Comparison of ENCODE assay signal across 8 mouse cellular contexts in the genomic region with DNA sequence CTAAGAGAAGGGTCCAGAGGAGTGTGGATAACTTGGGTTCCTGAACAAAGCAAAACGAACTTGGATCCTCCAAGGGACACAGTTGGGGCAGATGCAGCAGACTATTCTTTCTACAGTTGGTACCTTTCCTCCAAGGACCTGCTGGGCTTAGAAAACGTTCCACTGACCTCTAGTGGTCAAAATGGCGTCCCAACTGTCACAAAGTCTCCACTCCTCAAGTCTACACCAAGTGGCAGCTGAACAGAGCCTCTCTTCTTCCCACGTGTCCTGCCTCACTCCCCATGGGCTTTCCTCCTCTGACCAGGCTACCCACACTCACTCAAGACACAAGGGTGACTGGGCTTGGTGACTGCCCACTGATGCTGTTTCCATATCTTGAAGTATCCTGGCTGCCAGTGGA.
DNase-seq lines count a peak whose midpoint lies in the region; ATAC-seq and TF ChIP-seq lines count a peak whose summit lies in the region.

No protein-coding gene starts in this region.

- H3K79me2 ChIP-seq in CH12.LX (replicated peaks; ENCODE audit: control insufficient read depth, extremely low read depth, insufficient read depth, poor library complexity, severe bottlenecking), result no peaks in the 10 kb centered on the region

- 15% methylated on average over 4 of the region's 4 CpGs for WGBS in hindbrain, embryonic 14.5 days
- 10% methylated on average over 4 of the region's 4 CpGs for WGBS in hindbrain, embryonic 13.5 days
- WGBS in intestine, embryonic 16.5 days, result 10% methylated on average over 4 of the region's 4 CpGs

- DNase-seq in hindbrain, embryonic 14.5 days (ENCODE audit: low spot score), result peak; percentile 56
- peak; percentile 67 for DNase-seq in CH12.LX (ENCODE audit: extremely low read depth)
- DNase-seq in adrenal gland, postnatal 14 days, result peak; percentile 46
- DNase-seq in yolk sac, embryonic 10.5 days (ENCODE audit: low spot score), result no peak
- no peak for DNase-seq in gastrocnemius, postnatal 36 days

- H3K4me1 ChIP-seq in hindbrain, embryonic 14.5 days (replicated peaks; ENCODE audit: control insufficient read depth, insufficient read depth, low read length), result 0 out of 2 replicates have a peak, but pooled peaks cover 4% of the 10 kb centered on the region
- peaks cover 10% of the 10 kb centered on the region; the same call in 1 of the 2 replicates for H3K4me1 ChIP-seq in hindbrain, embryonic 13.5 days (replicated peaks)
- no peaks in the 10 kb centered on the region; a peak in 2 of 4 replicates for H3K4me1 ChIP-seq in CH12.LX (ENCODE audit: control insufficient read depth in 1 of 2, insufficient read depth in 2 of 2)
- H3K4me1 ChIP-seq in intestine, embryonic 16.5 days (ENCODE audit: control insufficient read depth, insufficient read depth, low read length), result peaks cover 13% of the 10 kb centered on the region

- H3K4me2 ChIP-seq in hindbrain, embryonic 14.5 days (replicated peaks), result no peak overlapping the region
- H3K4me2 ChIP-seq in hindbrain, embryonic 13.5 days, result no peak overlapping the region
- no peak overlapping the region for H3K4me2 ChIP-seq in CH12.LX (ENCODE audit: insufficient read depth, low read depth, poor library complexity, severe bottlenecking)
- no peak overlapping the region for H3K4me2 ChIP-seq in intestine, embryonic 16.5 days (ENCODE audit: low read depth, low read length)

- dilution Hi-C loops in CH12.LX (cut with MboI; ENCODE audit: extremely low pct_ligation_motif_present, extremely low pct_unique_long_range_greater_than_20kb, low sequenced_read_pairs), result no loop called here

- no peak for TF ChIP-seq POLR2A in CH12.LX (IDR thresholded peaks at IDR 0.05; ENCODE audit: low read depth, low read length)

- no peak for TF ChIP-seq EP300 in CH12.LX (IDR thresholded peaks at IDR 0.05; ENCODE audit: low read length)

- H3K36me3 ChIP-seq in hindbrain, embryonic 14.5 days (replicated peaks; ENCODE audit: control insufficient read depth, insufficient read depth), result no peaks in the 10 kb centered on the region
- no peaks in the 10 kb centered on the region for H3K36me3 ChIP-seq in hindbrain, embryonic 13.5 days
- H3K36me3 ChIP-seq in CH12.LX (replicated peaks in 1 of 2; ENCODE audit: control insufficient read depth in 1 of 2, insufficient read depth in 1 of 2, low read length in 1 of 2), result no peaks in the 10 kb centered on the region
- H3K36me3 ChIP-seq in intestine, embryonic 16.5 days (ENCODE audit: control insufficient read depth, insufficient read depth, low read length), result no peaks in the 10 kb centered on the region

- H3K9ac ChIP-seq in hindbrain, embryonic 14.5 days, result no peak overlapping the region
- no peak overlapping the region for H3K9ac ChIP-seq in hindbrain, embryonic 13.5 days
- H3K9ac ChIP-seq in CH12.LX (ENCODE audit: insufficient read depth, low read depth), result no peak overlapping the region
- no peak overlapping the region for H3K9ac ChIP-seq in intestine, embryonic 16.5 days (ENCODE audit: low read depth, low read length)

- no peak overlapping the region for H3K27ac ChIP-seq in hindbrain, embryonic 14.5 days
- H3K27ac ChIP-seq in hindbrain, embryonic 13.5 days, result no peak overlapping the region
- H3K27ac ChIP-seq in CH12.LX (ENCODE audit: insufficient read depth, low read depth), result no peak overlapping the region
- H3K27ac ChIP-seq in intestine, embryonic 16.5 days (ENCODE audit: low read length), result no peak overlapping the region

- no peak overlapping the region for H3K4me3 ChIP-seq in hindbrain, embryonic 14.5 days (replicated peaks; ENCODE audit: low read length)
- H3K4me3 ChIP-seq in hindbrain, embryonic 13.5 days, result no peak overlapping the region
- no peak overlapping the region for H3K4me3 ChIP-seq in CH12.LX (replicated peaks in 1 of 3; ENCODE audit: low read depth in 2 of 3, low read length in 2 of 3, poor library complexity in 1 of 3)
- H3K4me3 ChIP-seq in intestine, embryonic 16.5 days (ENCODE audit: low read length), result no peak overlapping the region

- ATAC-seq in hindbrain, embryonic 14.5 days (ENCODE audit: low FRiP score), result no peak
- no peak for ATAC-seq in hindbrain, embryonic 13.5 days (ENCODE audit: low FRiP score)
- ATAC-seq in intestine, embryonic 16.5 days, result 0 out of 2 replicates have a peak, but pooled peaks have one; percentile 20
- ATAC-seq in megakaryocyte, adult 5-6 weeks (ENCODE audit: poor library complexity, severe bottlenecking), result peak; percentile 70

- TF ChIP-seq RAD21 in CH12.LX (IDR thresholded peaks at IDR 0.05; ENCODE audit: low read depth, low read length), result peak; percentile 95

- TF ChIP-seq CTCF in CH12.LX (conservative IDR thresholded peaks at IDR 0.05 in 1 of 2, IDR thresholded peaks at IDR 0.05 in 1 of 2; ENCODE audit: low read depth in 2 of 2, low read length in 2 of 2), result peak; percentile 61 to 92

- intact Hi-C loops in gastrocnemius, postnatal 36 days (cut with DNase I), result loop anchor here (5.0 kb wide), 2 partner anchors 52 to 232 kb away; no protein-coding TSS in a partner anchor

- in situ Hi-C loops in CH12.LX (cut with MboI; ENCODE audit: low pct_ligation_motif_present, low pct_unique_long_range_greater_than_20kb, low sequenced_read_pairs), result loop anchor here (10.0 kb wide), 1 partner anchor 435 kb away; no protein-coding TSS in a partner anchor

- H3K27me3 ChIP-seq in hindbrain, embryonic 14.5 days (ENCODE audit: control insufficient read depth, insufficient read depth, low read length), result no peaks in the 10 kb centered on the region
- H3K27me3 ChIP-seq in hindbrain, embryonic 13.5 days, result no peaks in the 10 kb centered on the region
- peaks cover 1% of the 10 kb centered on the region for H3K27me3 ChIP-seq in CH12.LX (replicated peaks)
- no peaks in the 10 kb centered on the region for H3K27me3 ChIP-seq in intestine, embryonic 16.5 days (replicated peaks; ENCODE audit: control insufficient read depth, insufficient read depth, low read length)

- H3K9me3 ChIP-seq in hindbrain, embryonic 14.5 days (ENCODE audit: control insufficient read depth, low read length), result no peaks in the 10 kb centered on the region
- no peaks in the 10 kb centered on the region for H3K9me3 ChIP-seq in hindbrain, embryonic 13.5 days
- no peaks in the 10 kb centered on the region for H3K9me3 ChIP-seq in CH12.LX (replicated peaks; ENCODE audit: low read length)
- no peaks in the 10 kb centered on the region for H3K9me3 ChIP-seq in intestine, embryonic 16.5 days (ENCODE audit: control insufficient read depth, low read length)

TF ChIP-seq in CH12.LX, 34 proteins besides CTCF, POLR2A, EP300 and RAD21:
- no peak for TF ChIP-seq SIN3A (IDR thresholded peaks at IDR 0.05; ENCODE audit: low read length)
- no peak for TF ChIP-seq CHD1 (IDR thresholded peaks at IDR 0.05; ENCODE audit: low read depth, low read length)
- no peak for TF ChIP-seq MAFK (IDR thresholded peaks at IDR 0.05; ENCODE audit: insufficient replicate concordance, low read length)
- TF ChIP-seq ZC3H11A (IDR thresholded peaks at IDR 0.05; ENCODE audit: low read depth, low read length), result peak; percentile 75
- TF ChIP-seq USF1 (IDR thresholded peaks at IDR 0.05; ENCODE audit: low read depth, low read length), result no peak
- peak; percentile 45; the same call in 1 of the 2 replicates for TF ChIP-seq IRF4 (IDR thresholded peaks at IDR 0.05; ENCODE audit: low read depth, low read length)
- no peak for TF ChIP-seq ETS1 (conservative IDR thresholded peaks at IDR 0.05; ENCODE audit: low read depth, low read length)
- TF ChIP-seq CHD2 (IDR thresholded peaks at IDR 0.05; ENCODE audit: low read length), result no peak
- TF ChIP-seq PAX5 (IDR thresholded peaks at IDR 0.05; ENCODE audit: low read length), result no peak
- TF ChIP-seq SMC3 (IDR thresholded peaks at IDR 0.05; ENCODE audit: low read depth, low read length), result peak; percentile 91
- TF ChIP-seq USF2 (conservative IDR thresholded peaks at IDR 0.05; ENCODE audit: low read depth, low read length), result no peak
- no peak for TF ChIP-seq BHLHE40 (IDR thresholded peaks at IDR 0.05; ENCODE audit: low read depth, low read length)

Comparison
In these comparisons a context has a peak if more than half of its experiments do, and no peak if none do; other contexts are left out.
1. ATAC-seq: peak in intestine, embryonic 16.5 days (single experiment) and megakaryocyte, adult 5-6 weeks (single experiment); none in hindbrain, embryonic 14.5 days (single experiment) and hindbrain, embryonic 13.5 days (single experiment).
2. DNase-seq: peak in hindbrain, embryonic 14.5 days (single experiment), CH12.LX (single experiment) and adrenal gland, postnatal 14 days (single experiment); none in yolk sac, embryonic 10.5 days (single experiment) and gastrocnemius, postnatal 36 days (0 of 2).